Mouse (Mus musculus) liver, adult 2 months (tissue): ENCODE measurements around the gene Fmo2.

ENCODE experiments used
- CTCF ChIP-seq: fragments of 200-500 bp; IDR thresholded peaks from 2 replicates; pipeline ENCODE4 v1.5.1; 2011; ENCODE audit warnings: low read depth, low read length, control low read depth
- POLR2A ChIP-seq: fragments of 200-500 bp; IDR thresholded peaks from 2 replicates; pipeline ENCODE4 v1.6.1; 2011; ENCODE audit warnings: low read length, control low read depth; ENCODE audit not compliant: insufficient read depth; ENCODE audit errors: extremely low read depth

DNA sequence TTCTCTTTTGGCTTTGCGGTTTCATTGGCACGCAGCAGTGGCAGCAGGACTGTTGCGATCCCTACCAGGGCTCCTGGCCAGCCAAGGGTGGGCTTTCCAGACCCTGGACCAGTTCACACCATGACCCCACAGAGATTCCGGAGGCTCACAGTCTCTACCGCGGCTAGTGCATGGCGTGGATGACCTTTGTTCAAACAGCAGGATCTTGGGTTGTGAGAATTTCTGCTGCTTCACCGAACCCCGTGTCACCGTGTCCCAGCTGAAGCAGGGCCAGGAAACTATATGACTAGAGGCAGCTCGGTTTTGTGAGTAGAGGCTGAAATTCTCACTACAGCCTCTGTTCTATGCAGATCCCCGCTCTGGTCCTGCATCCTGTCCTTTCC, 39.8 kb downstream of the Fmo2 start:
- TF ChIP-seq POLR2A (no peak), CTCF (no peak)
